Mouse (Mus musculus): ENCODE data around the gene 4930518I15Rik. TPM values are rescaled to one million over a fixed set of nuclear protein-coding genes. Genes with fewer than 3 reads are reported as not detected.

4930518I15Rik gene
- polyA plus RNA-seq, 1 experiment from 2014 or later, result 6.7 TPM

DNA sequence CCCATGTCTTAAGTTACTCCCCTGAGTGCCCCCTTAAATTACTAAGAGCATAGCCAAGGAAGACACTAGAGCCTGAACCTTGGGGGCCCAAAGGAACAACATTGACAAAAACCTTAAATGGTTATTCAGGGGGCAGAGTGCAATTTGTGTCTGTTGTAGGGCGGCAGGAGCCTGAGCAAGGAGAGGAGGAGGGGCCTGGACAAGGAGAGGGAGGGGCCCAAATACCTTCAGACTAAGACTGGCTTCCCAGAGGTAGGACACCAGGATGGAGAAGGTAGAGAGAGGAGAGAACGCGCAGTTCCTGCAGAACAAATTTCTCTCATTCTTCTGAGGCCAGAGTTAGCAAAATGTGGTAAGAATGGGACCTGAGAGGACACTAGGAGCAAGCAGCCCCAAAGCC lies 42.3 kb downstream of the 4930518I15Rik start:
- 64% methylated on average over 3 of the region's 3 CpGs for WGBS
- H3K9ac ChIP-seq (ENCODE audit: low read length), result no peak overlapping the region
- no peaks in the 10 kb centered on the region for H3K9me3 ChIP-seq (replicated peaks; ENCODE audit: control insufficient read depth, low read length)
- H3K27me3 ChIP-seq (ENCODE audit: control insufficient read depth, insufficient read depth, low read length), result no peaks in the 10 kb centered on the region
- ATAC-seq (ENCODE audit: insufficient read depth, low FRiP score), result no peak
- H3K27ac ChIP-seq (ENCODE audit: low read length), result peak overlapping the region; percentile 76
- no peak overlapping the region for H3K4me2 ChIP-seq (ENCODE audit: low read depth, low read length)
- no peaks in the 10 kb centered on the region for H3K36me3 ChIP-seq (ENCODE audit: control insufficient read depth, insufficient read depth, low read length)
- no peak overlapping the region for H3K4me3 ChIP-seq (replicated peaks; ENCODE audit: low read length)
- H3K4me1 ChIP-seq (ENCODE audit: control insufficient read depth, insufficient read depth, low read length), result peaks cover 15% of the 10 kb centered on the region

DNA sequence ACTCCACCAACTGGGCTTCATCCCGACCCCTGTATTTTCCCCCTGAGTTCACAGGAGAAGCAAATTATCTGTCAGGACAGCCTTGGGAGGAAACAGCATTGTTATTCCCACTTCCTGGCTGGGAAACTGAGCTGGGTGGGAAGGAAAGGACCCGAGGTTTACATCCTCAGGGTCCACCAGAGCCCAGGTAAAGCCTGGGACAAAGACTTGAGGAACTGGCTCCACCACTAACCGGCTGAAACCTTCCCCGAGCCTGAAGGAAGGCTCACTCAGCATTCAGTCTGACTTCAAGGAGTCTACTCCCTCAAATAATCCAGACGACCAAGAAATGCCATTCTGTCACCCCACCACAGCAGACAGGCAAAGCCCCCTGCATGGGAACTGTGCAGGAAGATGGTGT lies 42.9 kb downstream of the 4930518I15Rik start:
- Histone ChIP-seq H3K27ac (ENCODE audit: low read length) (peak overlapping the region; percentile 76), H3K4me2 (ENCODE audit: low read depth, low read length) (no peak overlapping the region), H3K36me3 (ENCODE audit: control insufficient read depth, insufficient read depth, low read length) (no peaks in the 10 kb centered on the region), H3K27me3 (ENCODE audit: control insufficient read depth, insufficient read depth, low read length) (no peaks in the 10 kb centered on the region), H3K9me3 (replicated peaks; ENCODE audit: control insufficient read depth, low read length) (no peaks in the 10 kb centered on the region), H3K4me1 (ENCODE audit: control insufficient read depth, insufficient read depth, low read length) (peaks cover 15% of the 10 kb centered on the region), H3K4me3 (replicated peaks; ENCODE audit: low read length) (no peak overlapping the region), H3K9ac (ENCODE audit: low read length) (peak overlapping the region; percentile 38; the same call in 1 of the 2 replicates)
- WGBS, result 17% methylated on average over 5 of the region's 5 CpGs
- ATAC-seq (ENCODE audit: insufficient read depth, low FRiP score), result 0 out of 2 replicates have a peak, but pooled peaks have one; percentile 10

DNA sequence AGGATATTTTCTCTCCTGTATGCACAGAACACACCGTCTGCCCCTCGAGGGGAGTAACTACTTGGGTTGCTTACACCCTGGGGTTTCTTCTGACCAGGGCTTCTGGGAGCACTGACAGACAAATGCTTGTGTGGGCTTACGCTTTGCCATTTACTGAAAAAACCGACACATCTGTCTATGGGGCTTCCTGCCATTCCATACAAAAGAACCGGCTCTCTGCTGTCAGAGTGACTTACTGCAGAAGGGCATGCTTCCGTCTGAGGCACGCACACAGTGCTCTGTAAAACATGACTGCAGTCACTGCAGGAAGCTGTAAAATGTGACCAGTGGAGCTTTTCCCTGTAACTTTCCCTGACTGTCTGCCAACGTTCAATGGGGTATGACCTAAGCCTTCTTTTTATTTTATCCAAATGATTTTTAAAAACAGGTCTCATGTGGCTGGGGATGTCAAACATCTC lies 43.4 kb downstream of the 4930518I15Rik start:
- ATAC-seq (ENCODE audit: insufficient read depth, low FRiP score), result peak; percentile 40; the same call in 1 of the 2 replicates
- no peaks in the 10 kb centered on the region for H3K27me3 ChIP-seq (ENCODE audit: control insufficient read depth, insufficient read depth, low read length)
- H3K9me3 ChIP-seq (replicated peaks; ENCODE audit: control insufficient read depth, low read length), result no peaks in the 10 kb centered on the region
- H3K4me2 ChIP-seq (ENCODE audit: low read depth, low read length), result no peak overlapping the region
- H3K27ac ChIP-seq (ENCODE audit: low read length), result peak overlapping the region; percentile 76
- no peak overlapping the region for H3K9ac ChIP-seq (ENCODE audit: low read length)
- no peak overlapping the region for H3K4me3 ChIP-seq (replicated peaks; ENCODE audit: low read length)
- peaks cover 15% of the 10 kb centered on the region for H3K4me1 ChIP-seq (ENCODE audit: control insufficient read depth, insufficient read depth, low read length)
- 12% methylated on average over 8 of the region's 8 CpGs for WGBS
- H3K36me3 ChIP-seq (ENCODE audit: control insufficient read depth, insufficient read depth, low read length), result no peaks in the 10 kb centered on the region

DNA sequence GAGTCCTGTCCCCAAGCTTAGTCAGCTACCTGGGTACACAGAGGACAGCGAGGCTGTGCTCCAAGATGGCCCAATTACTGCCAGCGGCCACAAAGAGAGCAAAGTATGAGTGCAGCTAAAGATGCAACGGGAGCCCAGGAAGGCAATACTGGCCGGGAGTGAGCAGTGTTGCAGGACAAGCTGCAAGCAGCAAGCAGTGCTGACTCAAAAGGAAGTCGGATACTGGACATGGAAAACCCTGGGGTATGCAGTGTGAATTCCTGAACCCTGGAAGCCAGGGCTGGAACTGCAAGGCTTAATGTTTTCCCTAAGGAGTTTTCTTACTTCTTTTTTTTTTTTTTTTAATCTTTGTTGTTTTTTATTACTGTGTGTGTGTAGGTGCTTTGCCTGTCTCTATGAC lies 46.2 kb downstream of the 4930518I15Rik start:
- Histone ChIP-seq H3K36me3 (ENCODE audit: control insufficient read depth, insufficient read depth, low read length) (no peaks in the 10 kb centered on the region), H3K4me2 (ENCODE audit: low read depth, low read length) (no peak overlapping the region)
- 73% methylated on average over 5 of the region's 5 CpGs for WGBS

DNA sequence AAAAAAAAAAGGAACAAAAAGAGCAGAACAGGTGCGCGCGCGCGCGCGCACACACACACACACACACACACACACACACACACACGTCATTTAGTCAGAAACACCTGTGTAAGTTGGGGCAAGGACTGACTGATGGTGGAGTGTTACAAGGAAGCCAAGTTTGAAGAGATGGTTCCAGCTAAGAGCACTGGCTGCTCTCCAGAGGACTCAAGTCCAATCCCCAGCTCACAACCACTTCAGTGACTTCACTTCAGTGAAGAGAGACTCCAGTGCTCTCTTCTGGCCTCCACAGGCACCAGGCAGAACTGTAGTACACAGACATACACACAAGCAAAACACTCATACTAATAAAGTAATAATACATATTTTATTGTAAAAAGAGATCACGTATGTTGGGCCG lies 47.0 kb downstream of the 4930518I15Rik start:
- H3K27me3 ChIP-seq (ENCODE audit: control insufficient read depth, insufficient read depth, low read length), result no peaks in the 10 kb centered on the region
- no peak overlapping the region for H3K4me2 ChIP-seq (ENCODE audit: low read depth, low read length)
- no peak overlapping the region for H3K27ac ChIP-seq (ENCODE audit: low read length)
- ATAC-seq (ENCODE audit: insufficient read depth, low FRiP score), result no peak
- WGBS, result 95% methylated on average over 10 of the region's 10 CpGs
- no peak overlapping the region for H3K4me3 ChIP-seq (replicated peaks; ENCODE audit: low read length)
- no peaks in the 10 kb centered on the region for H3K36me3 ChIP-seq (ENCODE audit: control insufficient read depth, insufficient read depth, low read length)
- H3K4me1 ChIP-seq (ENCODE audit: control insufficient read depth, insufficient read depth, low read length), result peaks cover 15% of the 10 kb centered on the region
- H3K9me3 ChIP-seq (replicated peaks; ENCODE audit: control insufficient read depth, low read length), result no peaks in the 10 kb centered on the region
- H3K9ac ChIP-seq (ENCODE audit: low read length), result no peak overlapping the region

More for the DNA sequence above, 46.2 kb downstream of the 4930518I15Rik start:
- no peak for ATAC-seq (ENCODE audit: insufficient read depth, low FRiP score)
- peaks cover 15% of the 10 kb centered on the region for H3K4me1 ChIP-seq (ENCODE audit: control insufficient read depth, insufficient read depth, low read length)
- H3K4me3 ChIP-seq (replicated peaks; ENCODE audit: low read length), result no peak overlapping the region
- no peak overlapping the region for H3K9ac ChIP-seq (ENCODE audit: low read length)
- H3K27me3 ChIP-seq (ENCODE audit: control insufficient read depth, insufficient read depth, low read length), result no peaks in the 10 kb centered on the region
- H3K9me3 ChIP-seq (replicated peaks; ENCODE audit: control insufficient read depth, low read length), result no peaks in the 10 kb centered on the region
- H3K27ac ChIP-seq (ENCODE audit: low read length), result no peak overlapping the region

DNA sequence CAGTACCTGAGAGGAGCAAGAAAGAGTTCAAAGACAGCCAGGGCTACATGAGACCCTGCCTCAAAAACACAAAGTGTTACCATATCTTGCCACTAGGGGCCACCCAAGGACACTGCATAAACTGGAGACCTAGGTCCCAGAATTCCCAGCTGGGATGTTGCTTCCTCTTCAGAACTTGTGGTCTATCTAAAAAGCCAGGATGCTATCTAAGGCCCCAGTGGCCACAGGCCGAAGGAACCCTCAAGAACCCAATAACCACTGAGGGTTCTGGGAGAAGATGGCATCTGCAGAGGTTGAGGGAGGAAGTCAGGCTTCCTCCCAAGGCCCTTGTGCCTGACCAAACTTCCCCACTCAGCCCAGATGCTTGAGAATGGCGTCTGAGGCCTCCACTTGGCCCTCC lies 48.2 kb downstream of the 4930518I15Rik start:
- Histone ChIP-seq H3K36me3 (ENCODE audit: control insufficient read depth, insufficient read depth, low read length) (no peaks in the 10 kb centered on the region), H3K4me3 (replicated peaks; ENCODE audit: low read length) (no peak overlapping the region), H3K4me1 (ENCODE audit: control insufficient read depth, insufficient read depth, low read length) (peaks cover 6% of the 10 kb centered on the region), H3K27me3 (ENCODE audit: control insufficient read depth, insufficient read depth, low read length) (no peaks in the 10 kb centered on the region), H3K9ac (ENCODE audit: low read length) (no peak overlapping the region), H3K9me3 (replicated peaks; ENCODE audit: control insufficient read depth, low read length) (no peaks in the 10 kb centered on the region), H3K4me2 (ENCODE audit: low read depth, low read length) (no peak overlapping the region), H3K27ac (ENCODE audit: low read length) (no peak overlapping the region)
- ATAC-seq (ENCODE audit: insufficient read depth, low FRiP score), result 0 out of 2 replicates have a peak, but pooled peaks have one; percentile 25
- WGBS, result 46% methylated on average over 2 of the region's 2 CpGs

DNA sequence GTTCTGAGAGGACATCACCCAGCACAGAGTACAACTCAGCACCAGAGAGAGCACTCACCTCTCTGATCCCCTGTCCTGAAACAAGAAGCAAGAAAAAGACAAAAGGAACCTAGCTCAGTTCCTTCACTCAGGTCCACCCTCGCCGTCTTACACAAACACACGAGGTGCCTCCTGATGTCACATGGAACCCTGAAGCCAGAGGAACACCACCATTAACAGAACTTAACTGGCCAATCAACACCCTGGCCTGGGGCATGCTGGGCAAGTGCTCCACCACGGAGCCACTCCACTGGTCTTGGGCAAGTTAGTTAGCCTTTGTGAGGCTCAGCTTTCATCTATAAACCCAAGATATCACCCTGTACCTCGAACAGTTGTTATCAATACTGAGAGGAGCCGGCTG lies 50.9 kb downstream of the 4930518I15Rik start:
- H3K36me3 ChIP-seq (ENCODE audit: control insufficient read depth, insufficient read depth, low read length), result no peaks in the 10 kb centered on the region
- no peaks in the 10 kb centered on the region for H3K27me3 ChIP-seq (ENCODE audit: control insufficient read depth, insufficient read depth, low read length)
- H3K9ac ChIP-seq (ENCODE audit: low read length), result no peak overlapping the region
- no peaks in the 10 kb centered on the region for H3K9me3 ChIP-seq (replicated peaks; ENCODE audit: control insufficient read depth, low read length)
- ATAC-seq (ENCODE audit: insufficient read depth, low FRiP score), result no peak
- no peaks in the 10 kb centered on the region for H3K4me1 ChIP-seq (ENCODE audit: control insufficient read depth, insufficient read depth, low read length)
- WGBS, result 74% methylated on average over 6 of the region's 6 CpGs
- H3K4me2 ChIP-seq (ENCODE audit: low read depth, low read length), result no peak overlapping the region
- H3K27ac ChIP-seq (ENCODE audit: low read length), result no peak overlapping the region
- no peak overlapping the region for H3K4me3 ChIP-seq (replicated peaks; ENCODE audit: low read length)

Other genes with a start within 250 kb of the 4930518I15Rik start
- gene Dlgap4, start 244.2 kb downstream of the 4930518I15Rik start, polyA plus RNA-seq (2015; fragmentation: Nextera tagmentation; extraction: Ambion mirVana), result 55.5 and 56.4 TPM in 2 replicates
- 1,649 and 1,814 TPM in 2 replicates for gene Myl9, start 82.5 kb downstream of the 4930518I15Rik start, polyA plus RNA-seq (2015; fragmentation: Nextera tagmentation; extraction: Ambion mirVana)
- 33.7 and 36.5 TPM in 2 replicates for gene Tgif2, start 17.9 kb downstream of the 4930518I15Rik start, polyA plus RNA-seq (2015; fragmentation: Nextera tagmentation; extraction: Ambion mirVana)
- 173 and 190 TPM in 2 replicates for gene Rab5if, start 5.2 kb upstream of the 4930518I15Rik start, polyA plus RNA-seq (2015; fragmentation: Nextera tagmentation; extraction: Ambion mirVana)
- gene Sla2, start 29.2 kb upstream of the 4930518I15Rik start, polyA plus RNA-seq (2015; fragmentation: Nextera tagmentation; extraction: Ambion mirVana), result 0.39 and 0.41 TPM in 2 replicates
- gene Ndrg3, start 134.1 kb upstream of the 4930518I15Rik start, polyA plus RNA-seq (2015; fragmentation: Nextera tagmentation; extraction: Ambion mirVana), result 41.9 and 44.5 TPM in 2 replicates
- gene Dsn1, start 149.2 kb upstream of the 4930518I15Rik start, polyA plus RNA-seq (2015; fragmentation: Nextera tagmentation; extraction: Ambion mirVana), result 28.5 and 28.6 TPM in 2 replicates
- gene Soga1, start 221.3 kb upstream of the 4930518I15Rik start, polyA plus RNA-seq (2015; fragmentation: Nextera tagmentation; extraction: Ambion mirVana), result 2.1 and 2.6 TPM in 2 replicates
- gene Tldc2, start 229.1 kb upstream of the 4930518I15Rik start, polyA plus RNA-seq (2015; fragmentation: Nextera tagmentation; extraction: Ambion mirVana), result not detected in 2 replicates